Mouse (Mus musculus): Measurements from ENCODE around the gene Dnm3. TPM values are rescaled to one million over a fixed set of nuclear protein-coding genes. Genes with fewer than 3 reads are reported as not detected.

The Dnm3 gene
- polyA plus RNA-seq, 1 experiment = 0.43 TPM

- H3K4me3 ChIP-seq (ENCODE audit: extremely low read depth, insufficient read depth, insufficient read length) = no peak overlapping the region
- 39% methylated on average over 4 of the region's 4 CpGs for WGBS
These were observed 298.4 kb downstream of the Dnm3 start for GRCm38 (mm10) chr1:162179401-162179800.

GRCm38 (mm10) chr1:162172806-162173205 is 305.0 kb downstream of the Dnm3 start:
- H3K4me1 ChIP-seq (ENCODE audit: control insufficient read depth, insufficient read depth, insufficient read length) = no peaks in the 10 kb centered on the region
- H3K27ac ChIP-seq (ENCODE audit: insufficient read depth, low read length) = no peak overlapping the region
- H3K36me3 ChIP-seq (ENCODE audit: control insufficient read depth, insufficient read depth, low read length) = no peaks in the 10 kb centered on the region
- TF ChIP-seq CTCF (IDR thresholded peaks at IDR 0.05; ENCODE audit: extremely low read depth, insufficient read depth, insufficient read length, insufficient replicate concordance) = no peak
- TF ChIP-seq POLR2A (IDR thresholded peaks at IDR 0.05; ENCODE audit: low read depth, low read length) = no peak
- no peaks in the 10 kb centered on the region for H3K27me3 ChIP-seq (ENCODE audit: control insufficient read depth, insufficient read depth, low read length)
- no peak overlapping the region for H3K4me3 ChIP-seq (ENCODE audit: extremely low read depth, insufficient read depth, insufficient read length)
- 90% methylated on average over 6 of the region's 6 CpGs for WGBS
- no peak for DNase-seq (ENCODE audit: low read depth in 1 of 2, low spot score in 2 of 2)

More at GRCm38 (mm10) chr1:162179401-162179800, 298.4 kb downstream of the Dnm3 start:
- DNase-seq (ENCODE audit: low read depth in 1 of 2, low spot score in 2 of 2) = no peak
- peaks cover 3% of the 10 kb centered on the region; the same call in 1 of the 2 replicates for H3K4me1 ChIP-seq (ENCODE audit: control insufficient read depth, insufficient read depth, insufficient read length)
- H3K36me3 ChIP-seq (ENCODE audit: control insufficient read depth, insufficient read depth, low read length) = no peaks in the 10 kb centered on the region
- TF ChIP-seq CTCF (IDR thresholded peaks at IDR 0.05; ENCODE audit: extremely low read depth, insufficient read depth, insufficient read length, insufficient replicate concordance) = no peak
- no peak for TF ChIP-seq POLR2A (IDR thresholded peaks at IDR 0.05; ENCODE audit: low read depth, low read length)
- no peak overlapping the region; the same call in 1 of the 2 replicates for H3K27ac ChIP-seq (ENCODE audit: insufficient read depth, low read length)
- H3K27me3 ChIP-seq (ENCODE audit: control insufficient read depth, insufficient read depth, low read length) = no peaks in the 10 kb centered on the region

DNA sequence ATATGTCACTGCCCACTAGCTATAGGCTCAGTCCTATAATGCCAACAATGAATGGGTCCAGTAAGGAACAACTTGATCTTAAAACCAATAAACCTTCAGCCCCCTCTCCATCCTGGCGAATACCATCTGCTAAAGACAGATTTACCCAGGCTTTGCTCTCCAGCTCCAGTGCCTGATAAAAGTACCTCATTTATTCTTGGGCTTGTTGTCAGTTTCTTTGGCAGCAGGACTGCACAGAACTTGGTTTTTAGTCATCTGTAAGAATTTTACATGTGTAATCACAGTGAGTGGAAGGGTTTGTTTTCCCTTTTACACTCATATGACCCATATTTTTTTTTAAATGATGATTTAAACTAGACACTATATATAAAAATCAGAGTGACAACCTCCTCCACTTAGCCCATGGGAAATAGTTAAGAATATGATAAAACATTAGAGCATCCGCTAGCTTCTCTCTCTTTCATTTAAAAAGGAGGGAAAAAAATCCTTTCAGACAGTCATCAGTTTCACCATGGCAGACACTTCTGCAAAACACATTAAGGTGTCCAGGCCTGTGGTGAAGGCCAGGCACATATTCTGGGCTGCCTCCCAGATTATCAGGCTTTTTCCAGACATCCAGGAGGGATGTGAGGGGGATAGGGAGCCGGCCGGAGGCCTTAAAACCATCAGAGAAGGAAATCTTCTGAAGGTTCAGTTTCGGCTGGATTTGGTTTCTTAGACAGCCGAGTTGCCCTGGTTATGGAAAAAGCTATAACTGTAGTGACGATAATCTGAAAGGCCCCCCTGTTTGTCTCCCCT is 313.9 kb downstream of the Dnm3 start:
- Histone ChIP-seq H3K36me3 (ENCODE audit: control insufficient read depth, insufficient read depth, low read length) (no peaks in the 10 kb centered on the region), H3K4me3 (ENCODE audit: extremely low read depth, insufficient read depth, insufficient read length) (no peak overlapping the region), H3K4me1 (ENCODE audit: control insufficient read depth, insufficient read depth, insufficient read length) (no peaks in the 10 kb centered on the region), H3K27ac (ENCODE audit: insufficient read depth, low read length) (no peak overlapping the region), H3K27me3 (ENCODE audit: control insufficient read depth, insufficient read depth, low read length) (no peaks in the 10 kb centered on the region)
- no peak for DNase-seq (ENCODE audit: low read depth in 1 of 2, low spot score in 2 of 2)
- WGBS = 91% methylated on average over 7 of the region's 7 CpGs
- TF ChIP-seq CTCF (IDR thresholded peaks at IDR 0.05; ENCODE audit: extremely low read depth, insufficient read depth, insufficient read length, insufficient replicate concordance) (no peak), POLR2A (IDR thresholded peaks at IDR 0.05; ENCODE audit: low read depth, low read length) (no peak)

- WGBS = 52% methylated on average over 7 of the region's 7 CpGs
- Histone ChIP-seq H3K4me1 (ENCODE audit: control insufficient read depth, insufficient read depth, insufficient read length) (no peaks in the 10 kb centered on the region), H3K36me3 (ENCODE audit: control insufficient read depth, insufficient read depth, low read length) (no peaks in the 10 kb centered on the region), H3K4me3 (ENCODE audit: extremely low read depth, insufficient read depth, insufficient read length) (no peak overlapping the region), H3K27ac (ENCODE audit: insufficient read depth, low read length) (no peak overlapping the region), H3K27me3 (ENCODE audit: control insufficient read depth, insufficient read depth, low read length) (no peaks in the 10 kb centered on the region)
- DNase-seq (ENCODE audit: low read depth in 1 of 2, low spot score in 2 of 2) = no peak
- TF ChIP-seq POLR2A (IDR thresholded peaks at IDR 0.05; ENCODE audit: low read depth, low read length) (no peak), CTCF (IDR thresholded peaks at IDR 0.05; ENCODE audit: extremely low read depth, insufficient read depth, insufficient read length, insufficient replicate concordance) (no peak)
These were observed 315.2 kb downstream of the Dnm3 start for GRCm38 (mm10) chr1:162162677-162163076.

GRCm38 (mm10) chr1:162162249-162162648 is 315.6 kb downstream of the Dnm3 start:
- H3K27ac ChIP-seq (ENCODE audit: insufficient read depth, low read length) = no peak overlapping the region
- no peaks in the 10 kb centered on the region for H3K4me1 ChIP-seq (ENCODE audit: control insufficient read depth, insufficient read depth, insufficient read length)
- H3K36me3 ChIP-seq (ENCODE audit: control insufficient read depth, insufficient read depth, low read length) = no peaks in the 10 kb centered on the region
- WGBS = 32% methylated on average over 5 of the region's 5 CpGs
- no peak overlapping the region for H3K4me3 ChIP-seq (ENCODE audit: extremely low read depth, insufficient read depth, insufficient read length)
- TF ChIP-seq POLR2A (IDR thresholded peaks at IDR 0.05; ENCODE audit: low read depth, low read length) (no peak), CTCF (IDR thresholded peaks at IDR 0.05; ENCODE audit: extremely low read depth, insufficient read depth, insufficient read length, insufficient replicate concordance) (no peak)
- H3K27me3 ChIP-seq (ENCODE audit: control insufficient read depth, insufficient read depth, low read length) = no peaks in the 10 kb centered on the region
- DNase-seq (ENCODE audit: low read depth in 1 of 2, low spot score in 2 of 2) = no peak

- Histone ChIP-seq H3K27me3 (ENCODE audit: control insufficient read depth, insufficient read depth, low read length) (no peaks in the 10 kb centered on the region), H3K4me1 (ENCODE audit: control insufficient read depth, insufficient read depth, insufficient read length) (no peaks in the 10 kb centered on the region), H3K27ac (ENCODE audit: insufficient read depth, low read length) (no peak overlapping the region), H3K36me3 (ENCODE audit: control insufficient read depth, insufficient read depth, low read length) (no peaks in the 10 kb centered on the region), H3K4me3 (ENCODE audit: extremely low read depth, insufficient read depth, insufficient read length) (no peak overlapping the region)
- 39% methylated on average over 1 of the region's 1 CpGs for WGBS
- no peak for DNase-seq (ENCODE audit: low read depth in 1 of 2, low spot score in 2 of 2)
- no peak for TF ChIP-seq CTCF (IDR thresholded peaks at IDR 0.05; ENCODE audit: extremely low read depth, insufficient read depth, insufficient read length, insufficient replicate concordance)
- TF ChIP-seq POLR2A (IDR thresholded peaks at IDR 0.05; ENCODE audit: low read depth, low read length) = no peak
These were observed 317.1 kb downstream of the Dnm3 start for GRCm38 (mm10) chr1:162160718-162161117.

GRCm38 (mm10) chr1:162158486-162158885 is 319.3 kb downstream of the Dnm3 start:
- 87% methylated on average over 2 of the region's 2 CpGs for WGBS
- no peaks in the 10 kb centered on the region for H3K4me1 ChIP-seq (ENCODE audit: control insufficient read depth, insufficient read depth, insufficient read length)
- H3K27me3 ChIP-seq (ENCODE audit: control insufficient read depth, insufficient read depth, low read length) = no peaks in the 10 kb centered on the region
- H3K36me3 ChIP-seq (ENCODE audit: control insufficient read depth, insufficient read depth, low read length) = no peaks in the 10 kb centered on the region
- TF ChIP-seq CTCF (IDR thresholded peaks at IDR 0.05; ENCODE audit: extremely low read depth, insufficient read depth, insufficient read length, insufficient replicate concordance) (no peak), POLR2A (IDR thresholded peaks at IDR 0.05; ENCODE audit: low read depth, low read length) (no peak)
- no peak for DNase-seq (ENCODE audit: low read depth in 1 of 2, low spot score in 2 of 2)
- no peak overlapping the region for H3K27ac ChIP-seq (ENCODE audit: insufficient read depth, low read length)
- H3K4me3 ChIP-seq (ENCODE audit: extremely low read depth, insufficient read depth, insufficient read length) = no peak overlapping the region
